Mouse (Mus musculus) liver, embryonic 14.5 days (tissue): ENCODE data around the gene Foxred2.
A peak's percentile ranks its signal among the peaks of the same experiment; 100 is the strongest.

Experiments used
- CTCF ChIP-seq: IDR thresholded peaks from 2 replicates; pipeline ENCODE4 v1.5.1; 2016; ENCODE audit warnings: antibody characterized with exemption, low read depth, control low read depth
- EP300 ChIP-seq: IDR thresholded peaks from 2 replicates; pipeline ENCODE4 v1.6.1; 2016; ENCODE audit warnings: antibody characterized with exemption, low read depth

DNA sequence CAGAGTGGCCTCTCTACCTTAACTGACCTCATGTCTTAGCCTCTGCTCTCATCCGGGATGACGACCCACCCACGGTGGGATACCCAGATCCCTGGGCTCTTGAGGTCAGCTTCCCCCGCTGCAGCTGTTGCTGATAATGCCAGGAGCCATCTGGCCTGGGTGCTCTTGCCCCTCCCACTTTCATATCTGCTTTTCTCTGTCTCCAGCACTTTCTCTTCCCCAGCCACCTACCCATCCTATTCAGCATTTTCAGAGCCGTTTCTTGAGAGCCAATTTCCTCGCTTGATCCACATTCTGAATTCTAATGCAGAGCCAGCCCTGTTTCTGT, 24.9 kb downstream of the Foxred2 start:
- TF ChIP-seq EP300 (peak; percentile 52), CTCF (no peak)
